Mouse (Mus musculus): ENCODE results near the gene Lysmd2.

DNA sequence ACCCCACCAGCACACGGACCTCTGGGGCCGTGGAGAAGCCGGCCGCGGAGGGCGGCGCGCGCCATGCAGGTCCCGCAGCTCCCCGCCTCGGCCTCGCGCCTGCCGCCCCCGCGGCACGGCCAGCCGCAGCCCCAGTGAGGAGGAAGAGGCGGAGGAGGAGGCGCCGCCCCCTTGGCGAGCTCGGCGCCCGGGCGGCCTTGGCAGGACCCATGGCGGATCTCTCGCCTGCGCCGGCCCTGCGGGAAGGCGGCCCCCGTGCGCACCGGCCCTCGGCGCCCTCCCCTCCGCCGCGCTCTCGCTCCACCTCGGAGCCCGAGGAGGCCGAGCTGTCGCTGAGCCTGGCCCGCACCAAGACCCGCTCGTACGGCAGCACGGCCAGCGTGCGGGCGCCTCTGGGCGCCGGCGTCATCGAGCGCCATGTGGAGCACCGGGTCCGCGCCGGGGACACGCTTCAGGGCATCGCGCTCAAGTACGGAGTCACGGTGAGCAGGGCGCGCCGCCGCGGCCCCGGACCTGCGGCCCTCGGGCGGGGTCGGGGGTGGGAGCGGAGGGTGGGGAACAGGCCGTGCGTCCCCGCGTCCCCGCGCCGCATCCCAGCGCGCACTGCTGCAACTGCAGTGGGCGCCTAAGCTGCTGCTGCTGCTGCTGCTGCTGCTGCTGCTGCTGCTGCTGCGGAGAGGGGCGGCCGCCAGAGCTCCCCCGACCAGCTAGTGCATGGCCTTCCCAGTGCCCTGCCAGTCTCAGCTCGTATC is at the start of gene Lysmd2:
- no peak for TF ChIP-seq ZC3H11A (IDR thresholded peaks at IDR 0.05; ENCODE audit: low read depth, low read length)
- no peak for TF ChIP-seq GATA1 (IDR thresholded peaks at IDR 0.05; ENCODE audit: low read depth, low read length)

Measured in MEL (cell line).